Mouse (Mus musculus): ENCODE results near the gene Ppy. TPM values are rescaled to one million over a fixed set of nuclear protein-coding genes. Genes with fewer than 3 reads are reported as not detected.

Gene Ppy
- not detected for total RNA-seq (2018; cell fraction: chromatin; rRNA removed)
- not detected for total RNA-seq (2018; cell fraction: cytosol; rRNA removed)
- not detected for total RNA-seq (2018; cell fraction: nucleus; rRNA removed)
- not detected in 3 replicates for polyA plus RNA-seq (2018)

- 65% methylated on average over 4 of the region's 4 CpGs for WGBS (ENCODE audit: missing documents)
- Histone ChIP-seq H3K36me3 (ENCODE audit: inconsistent target) (no peaks in the 10 kb centered on the region), H3K79me2 (ENCODE audit: inconsistent target) (no peaks in the 10 kb centered on the region), H3K27ac (no peak within 1 kb of the TSS), H3K4me3 (ENCODE audit: inconsistent target) (no peak within 1 kb of the TSS)
These were observed at the start of gene Ppy for GRCm38 (mm10) chr11:102101219-102101618. TSS of gene Ppy (minus strand) at chr11:102101319.

- WGBS (ENCODE audit: missing documents) = 17% methylated on average over 34 of the region's 34 CpGs
- Histone ChIP-seq H3K36me3 (ENCODE audit: inconsistent target) (no peaks in the 10 kb centered on the region; the same call in 1 of the 2 replicates), H3K4me3 (ENCODE audit: inconsistent target) (no peak overlapping the region), H3K27ac (no peak overlapping the region), H3K79me2 (ENCODE audit: inconsistent target) (no peaks in the 10 kb centered on the region)
These were observed 46.3 kb upstream of the Ppy start for GRCm38 (mm10) chr11:102147213-102147989.

DNA sequence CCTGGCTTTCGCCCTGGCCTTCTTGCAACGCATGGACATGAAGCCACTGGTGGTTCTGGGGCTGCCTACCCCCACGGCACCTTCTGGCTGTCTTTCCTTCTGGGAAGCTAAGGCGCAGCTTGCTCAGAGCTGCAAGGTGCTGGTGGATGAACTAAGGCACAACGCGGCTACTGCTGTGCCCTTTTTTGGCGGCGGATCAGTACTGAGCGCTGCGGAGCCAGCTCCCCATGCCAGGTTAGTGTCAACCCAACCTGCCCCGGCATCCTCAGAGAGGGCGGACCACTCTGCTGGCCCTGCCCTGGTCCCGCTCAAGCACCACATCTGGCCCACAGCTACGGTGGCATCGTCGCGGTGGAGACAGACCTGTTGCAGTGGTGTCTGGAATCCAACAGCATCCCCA is 45.4 kb upstream of the Ppy start:
- 12% methylated on average over 16 of the region's 17 CpGs for WGBS (ENCODE audit: missing documents)
- no peak overlapping the region for H3K27ac ChIP-seq
- H3K79me2 ChIP-seq (ENCODE audit: inconsistent target) = no peaks in the 10 kb centered on the region
- H3K4me3 ChIP-seq (ENCODE audit: inconsistent target) = no peak overlapping the region
- H3K36me3 ChIP-seq (ENCODE audit: inconsistent target) = no peaks in the 10 kb centered on the region

DNA sequence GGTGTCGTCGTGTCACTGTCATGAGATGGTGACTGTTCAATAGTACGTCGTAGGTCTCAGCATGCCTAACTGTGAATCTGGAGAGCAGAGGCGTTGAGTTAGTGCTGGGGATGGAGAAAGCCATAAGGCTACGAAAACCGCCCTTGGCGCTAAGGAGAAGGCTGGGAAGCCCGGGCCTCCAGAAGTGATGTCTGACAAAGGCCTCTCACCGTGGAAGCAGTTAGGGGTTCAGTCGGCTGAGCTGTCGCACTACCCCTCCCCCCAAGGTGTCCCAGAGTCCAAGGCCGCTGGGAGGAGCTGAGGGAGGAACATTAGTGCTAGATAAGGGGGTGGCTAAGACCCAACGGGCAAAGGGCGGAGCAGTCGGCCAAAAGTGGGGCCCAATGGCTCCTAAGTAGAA is 44.9 kb upstream of the Ppy start:
- no peak overlapping the region for H3K4me3 ChIP-seq (ENCODE audit: inconsistent target)
- 7% methylated on average over 16 of the region's 16 CpGs for WGBS (ENCODE audit: missing documents)
- no peak overlapping the region for H3K27ac ChIP-seq

DNA sequence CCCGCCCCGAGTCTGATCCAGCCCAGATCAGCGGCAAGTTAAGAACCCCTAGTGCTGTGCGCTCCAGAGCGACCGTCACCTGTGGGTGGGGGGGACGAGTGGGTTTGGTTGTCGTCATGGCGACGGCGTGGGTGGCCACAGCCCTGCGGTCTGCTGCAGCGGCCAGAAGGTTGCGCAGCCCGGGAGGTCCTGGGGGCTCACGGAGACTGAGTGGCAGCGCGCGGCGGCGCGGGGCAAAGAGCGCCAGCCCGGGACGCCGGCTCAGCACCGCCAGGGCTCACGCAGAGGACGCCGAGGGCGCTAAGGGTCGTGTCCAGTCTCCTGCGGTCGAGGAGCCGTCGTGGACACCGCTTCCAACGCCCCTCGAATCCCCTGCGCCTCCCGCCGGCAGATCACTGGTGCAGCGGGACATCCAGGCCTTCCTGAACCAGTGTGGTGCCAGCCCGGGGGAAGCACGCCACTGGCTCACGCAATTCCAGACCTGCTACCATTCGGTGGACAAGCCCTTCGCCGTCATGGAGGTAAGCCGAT is 44.4 kb upstream of the Ppy start, which contains the start of gene Nags:
Gene Nags (plus strand): TSS at position 43 of the 531 bp plus-strand sequence.
- Histone ChIP-seq H3K4me3 (ENCODE audit: inconsistent target) (no peak within 1 kb of the TSS), H3K27ac (no peak within 1 kb of the TSS), H3K36me3 (ENCODE audit: inconsistent target) (no peaks in the 10 kb centered on the region), H3K79me2 (ENCODE audit: inconsistent target) (no peaks in the 10 kb centered on the region)
- WGBS (ENCODE audit: missing documents) = 3% methylated on average over 50 of the region's 50 CpGs

More for the DNA sequence above, 44.9 kb upstream of the Ppy start:
- H3K79me2 ChIP-seq (ENCODE audit: inconsistent target) = no peaks in the 10 kb centered on the region
- H3K36me3 ChIP-seq (ENCODE audit: inconsistent target) = no peaks in the 10 kb centered on the region

GRCm38 (mm10) chr11:102144957-102145470 is 43.9 kb upstream of the Ppy start:
- no peak overlapping the region for H3K4me3 ChIP-seq (ENCODE audit: inconsistent target)
- no peaks in the 10 kb centered on the region for H3K79me2 ChIP-seq (ENCODE audit: inconsistent target)
- 29% methylated on average over 13 of the region's 13 CpGs for WGBS (ENCODE audit: missing documents)
- no peaks in the 10 kb centered on the region for H3K36me3 ChIP-seq (ENCODE audit: inconsistent target)
- no peak overlapping the region for H3K27ac ChIP-seq

GRCm38 (mm10) chr11:102142355-102142754 is 41.2 kb upstream of the Ppy start:
- H3K36me3 ChIP-seq (ENCODE audit: inconsistent target) = no peaks in the 10 kb centered on the region
- WGBS (ENCODE audit: missing documents) = 80% methylated on average over 7 of the region's 7 CpGs
- H3K27ac ChIP-seq = no peak overlapping the region
- H3K79me2 ChIP-seq (ENCODE audit: inconsistent target) = no peaks in the 10 kb centered on the region
- no peak overlapping the region for H3K4me3 ChIP-seq (ENCODE audit: inconsistent target)

- WGBS (ENCODE audit: missing documents) = 0% methylated on average over 5 of the region's 5 CpGs
- Histone ChIP-seq H3K79me2 (ENCODE audit: inconsistent target) (no peaks in the 10 kb centered on the region), H3K36me3 (ENCODE audit: inconsistent target) (no peaks in the 10 kb centered on the region), H3K4me3 (ENCODE audit: inconsistent target) (no peak overlapping the region), H3K27ac (no peak overlapping the region)
These were observed 39.4 kb upstream of the Ppy start for GRCm38 (mm10) chr11:102140508-102140907.

DNA sequence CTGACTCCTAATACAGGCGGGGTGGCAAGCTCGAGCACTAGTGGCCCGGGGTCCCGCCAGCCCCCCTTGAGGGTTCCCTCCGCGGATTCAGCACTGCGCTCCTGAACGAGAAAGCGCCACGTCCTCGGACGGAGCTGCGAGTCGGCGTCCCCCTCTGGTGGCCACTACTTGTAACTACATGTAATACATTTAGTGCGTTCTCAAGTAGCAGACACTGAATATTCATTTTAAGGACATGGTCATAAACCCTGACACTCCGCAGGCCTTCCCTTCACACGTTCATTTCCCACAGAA is 37.3 kb upstream of the Ppy start:
- no peak overlapping the region for H3K27ac ChIP-seq
- 2% methylated on average over 18 of the region's 18 CpGs for WGBS (ENCODE audit: missing documents)
- H3K4me3 ChIP-seq (ENCODE audit: inconsistent target) = no peak overlapping the region
- H3K36me3 ChIP-seq (ENCODE audit: inconsistent target) = no peaks in the 10 kb centered on the region
- H3K79me2 ChIP-seq (ENCODE audit: inconsistent target) = no peaks in the 10 kb centered on the region

DNA sequence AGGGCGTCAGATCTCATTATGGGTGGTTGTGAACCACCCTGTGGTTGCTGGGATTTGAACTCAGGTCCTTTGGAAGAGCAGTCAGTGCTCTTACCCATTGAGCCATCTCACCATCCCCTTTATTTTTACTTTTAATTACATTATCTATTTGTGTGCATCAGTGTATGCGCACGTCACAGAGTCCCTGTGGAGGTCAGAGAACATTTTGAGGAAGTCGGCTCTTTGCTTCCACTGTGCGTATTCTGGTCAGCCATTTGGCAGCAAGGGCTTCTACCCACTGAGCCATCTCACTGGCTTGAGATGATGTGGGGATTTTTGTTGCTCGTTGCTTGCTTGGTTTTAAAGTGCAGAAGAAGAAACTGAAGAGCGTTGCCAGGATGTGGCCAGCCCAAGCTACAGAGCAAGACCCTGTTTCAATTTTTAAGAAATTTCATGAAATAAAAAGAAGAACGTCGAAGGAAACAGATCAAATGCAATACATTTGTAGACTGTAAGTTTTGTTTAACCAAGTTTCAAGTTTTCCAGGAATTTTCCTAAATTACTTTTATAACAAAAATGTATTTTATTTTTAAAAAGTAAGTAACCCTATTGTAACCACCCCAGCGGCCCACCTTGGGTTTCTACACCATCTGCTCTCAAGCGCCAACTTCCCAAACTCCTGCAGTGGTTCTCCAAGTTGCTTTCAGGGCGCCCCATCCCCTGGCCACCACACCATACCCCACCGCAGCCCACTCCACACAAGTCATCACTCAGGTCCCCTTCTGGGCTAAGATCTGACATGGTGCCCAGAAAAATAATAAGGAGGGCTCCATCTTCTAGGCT is 36.7 kb upstream of the Ppy start:
- no peaks in the 10 kb centered on the region for H3K79me2 ChIP-seq (ENCODE audit: inconsistent target)
- H3K4me3 ChIP-seq (ENCODE audit: inconsistent target) = no peak overlapping the region
- WGBS (ENCODE audit: missing documents) = 22% methylated on average over 13 of the region's 13 CpGs
- no peak overlapping the region for H3K27ac ChIP-seq
- no peaks in the 10 kb centered on the region for H3K36me3 ChIP-seq (ENCODE audit: inconsistent target)

DNA sequence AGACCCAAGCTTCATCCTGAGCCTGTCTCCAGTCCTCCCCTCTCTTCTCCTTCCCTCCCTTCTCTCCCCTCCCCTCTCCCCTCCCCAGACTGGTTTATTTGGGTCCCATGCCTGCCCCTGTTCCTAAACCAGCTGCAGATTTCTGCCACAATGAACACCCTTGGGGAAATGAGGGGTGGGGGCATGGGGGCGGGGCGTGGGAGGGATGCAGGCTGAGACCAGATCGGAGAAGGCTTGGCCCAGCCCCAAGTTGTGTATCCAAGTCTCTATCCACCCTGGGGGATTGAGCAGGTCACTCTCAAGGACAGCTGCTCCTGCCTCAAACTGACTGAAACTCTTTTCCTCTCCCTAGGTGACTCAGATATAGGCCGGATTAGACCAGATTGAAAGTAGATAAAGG is 33.4 kb upstream of the Ppy start:
- Histone ChIP-seq H3K79me2 (ENCODE audit: inconsistent target) (no peaks in the 10 kb centered on the region), H3K27ac (no peak overlapping the region), H3K36me3 (ENCODE audit: inconsistent target) (no peaks in the 10 kb centered on the region), H3K4me3 (ENCODE audit: inconsistent target) (no peak overlapping the region)
- WGBS (ENCODE audit: missing documents) = 62% methylated on average over 4 of the region's 4 CpGs

DNA sequence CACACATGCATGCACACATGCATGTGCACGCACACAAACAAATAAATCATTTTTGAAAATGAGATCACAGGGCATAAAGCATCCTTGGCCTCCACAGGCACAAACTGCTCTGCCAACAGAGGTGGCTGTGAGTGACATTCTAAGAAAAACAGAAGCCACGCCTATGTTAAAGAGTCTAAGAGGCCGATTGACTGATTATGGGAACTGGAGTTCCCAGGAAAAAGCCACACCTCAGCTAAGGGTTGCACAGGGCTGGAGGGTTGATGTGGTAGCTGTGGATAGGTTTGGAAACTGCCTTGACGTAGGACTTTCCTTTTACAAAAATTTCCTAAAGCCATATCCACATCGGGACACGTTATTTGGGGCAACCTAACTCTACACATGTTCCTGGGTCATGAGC is 16.3 kb upstream of the Ppy start:
- 86% methylated on average over 6 of the region's 6 CpGs for WGBS (ENCODE audit: missing documents)

DNA sequence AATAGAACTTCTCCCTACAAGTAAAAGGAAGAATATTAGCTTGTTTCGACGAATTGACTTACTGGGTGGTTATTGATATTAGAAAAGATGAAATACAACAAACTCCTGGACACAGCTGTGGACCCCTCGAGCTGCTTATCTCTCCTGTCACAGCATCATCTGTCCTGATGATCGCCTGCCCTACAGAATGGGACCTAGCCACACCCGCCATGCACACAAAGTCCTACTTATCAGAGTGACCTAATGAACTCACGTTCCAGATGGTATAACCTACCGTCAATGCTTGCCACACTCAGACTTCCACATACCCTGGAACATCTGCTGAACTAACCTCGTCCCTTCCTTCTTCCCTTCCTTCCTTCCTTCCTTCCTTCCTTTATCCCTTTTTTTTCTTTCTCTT is 15.1 kb upstream of the Ppy start:
- 74% methylated on average over 8 of the region's 8 CpGs for WGBS (ENCODE audit: missing documents)
- Histone ChIP-seq H3K79me2 (ENCODE audit: inconsistent target) (no peaks in the 10 kb centered on the region), H3K27ac (no peak overlapping the region), H3K4me3 (ENCODE audit: inconsistent target) (no peak overlapping the region), H3K36me3 (ENCODE audit: inconsistent target) (no peaks in the 10 kb centered on the region)

More for the DNA sequence above, 16.3 kb upstream of the Ppy start:
- no peaks in the 10 kb centered on the region for H3K36me3 ChIP-seq (ENCODE audit: inconsistent target)
- H3K4me3 ChIP-seq (ENCODE audit: inconsistent target) = no peak overlapping the region
- H3K27ac ChIP-seq = no peak overlapping the region
- H3K79me2 ChIP-seq (ENCODE audit: inconsistent target) = no peaks in the 10 kb centered on the region

DNA sequence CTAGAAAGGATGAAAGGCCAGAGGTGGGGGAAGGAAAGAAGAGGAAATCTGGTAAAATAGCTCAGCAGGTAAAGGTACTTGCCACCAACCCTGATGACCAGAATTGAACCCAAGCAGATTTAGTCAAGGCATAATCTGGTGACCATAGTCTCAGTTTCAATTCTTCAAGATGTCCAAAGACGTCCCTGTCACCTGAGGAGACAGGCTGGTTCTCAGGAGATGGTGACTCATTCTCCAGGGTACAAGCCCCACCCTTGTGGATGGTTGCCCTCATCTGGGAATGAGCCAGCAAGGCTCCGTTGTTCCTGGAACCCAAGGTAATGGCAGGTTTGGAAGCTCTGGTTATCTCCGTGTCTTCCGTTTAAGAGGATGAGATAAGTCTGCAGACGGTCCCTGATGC is 10.5 kb upstream of the Ppy start:
- Histone ChIP-seq H3K27ac (no peak overlapping the region), H3K4me3 (ENCODE audit: inconsistent target) (no peak overlapping the region), H3K36me3 (ENCODE audit: inconsistent target) (no peaks in the 10 kb centered on the region), H3K79me2 (ENCODE audit: inconsistent target) (no peaks in the 10 kb centered on the region)
- 92% methylated on average over 5 of the region's 5 CpGs for WGBS (ENCODE audit: missing documents)

DNA sequence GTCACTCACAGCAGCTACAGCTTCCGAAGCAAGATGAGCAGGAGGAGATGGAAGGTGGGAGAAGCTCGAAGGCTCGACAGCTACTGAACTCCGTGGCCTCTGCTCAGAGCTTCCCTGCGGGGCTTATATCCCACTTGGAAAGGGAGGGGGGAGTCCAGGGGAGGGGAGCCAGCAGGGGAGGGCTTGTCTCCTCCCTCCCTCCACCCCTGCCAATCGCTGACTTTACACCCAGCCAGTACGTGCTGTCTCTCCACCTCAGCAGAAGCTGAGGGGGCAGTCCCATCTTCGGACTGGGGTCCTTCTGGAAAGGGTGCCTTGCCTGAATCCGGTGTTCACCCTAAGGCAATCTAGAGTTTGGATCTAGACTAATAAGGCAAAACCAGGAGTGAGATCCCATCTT is 6.6 kb upstream of the Ppy start, which contains the start of gene Pyy:
Gene Pyy (minus strand): TSS at position 101 of the 400 bp plus-strand sequence.
- H3K4me3 ChIP-seq (ENCODE audit: inconsistent target) = no peak within 1 kb of the TSS
- H3K79me2 ChIP-seq (ENCODE audit: inconsistent target) = no peaks in the 10 kb centered on the region
- no peak within 1 kb of the TSS for H3K27ac ChIP-seq
- 13% methylated on average over 9 of the region's 9 CpGs for WGBS (ENCODE audit: missing documents)
- no peaks in the 10 kb centered on the region for H3K36me3 ChIP-seq (ENCODE audit: inconsistent target)

Measured in macrophage (primary cell).